Mouse (Mus musculus): ENCODE measurements at regions not wholly inside any gene's neighbourhood (a gene's known extent, or its start where the extent isn't known, plus 50 kb on each side); places are given as distances from the start of the nearest gene placed in this dataset.
A peak's percentile ranks its signal among the peaks of the same experiment; 100 is the strongest.

DNA sequence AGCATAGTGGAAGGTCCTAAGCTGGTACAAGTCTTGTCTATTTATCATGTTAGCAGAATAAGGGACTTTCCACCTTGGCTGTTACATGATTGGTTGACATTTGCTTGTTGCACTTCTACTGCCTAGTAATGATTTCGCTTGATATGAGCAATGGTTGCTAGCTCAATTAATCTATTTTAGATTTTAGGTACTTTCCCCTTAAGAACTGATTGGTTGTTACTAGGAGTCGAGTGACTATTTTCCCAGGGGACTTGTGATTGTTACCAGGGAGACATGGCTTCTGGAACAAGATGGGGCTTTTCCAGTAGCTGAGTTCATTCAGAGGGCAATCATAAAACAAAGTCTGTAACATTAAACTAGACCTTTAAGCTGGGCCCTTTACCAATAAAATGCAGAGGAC, 100.9 kb downstream of the Nup35 start:
- no peak for TF ChIP-seq CTCF (IDR thresholded peaks at IDR 0.05)
- intact Hi-C loops (cut with DNase I), result no loop called here
- Histone ChIP-seq H3K27ac (no peak overlapping the region), H3K4me3 (no peak overlapping the region)
- no peak for DNase-seq (ENCODE audit: extremely low spot score in 1 of 2, low spot score in 2 of 2)

DNA sequence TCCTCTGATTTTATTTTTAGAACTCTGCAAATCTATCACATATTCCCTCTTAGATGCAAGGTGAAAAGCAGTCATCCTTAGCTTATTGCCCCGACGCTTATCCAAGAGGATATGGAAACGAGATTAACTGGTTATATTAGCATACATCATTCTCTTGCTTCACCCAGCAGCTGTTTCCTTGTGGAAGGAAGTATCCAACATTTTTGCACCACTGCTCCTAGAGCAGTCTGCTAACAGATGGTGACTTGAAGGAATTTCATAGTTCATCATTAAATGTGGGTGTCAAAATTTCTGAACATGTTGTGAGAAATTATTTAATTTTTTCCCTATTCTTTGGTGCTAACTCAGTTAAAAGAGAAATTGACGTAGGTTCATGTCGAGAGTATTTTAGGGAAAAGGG, 107.0 kb downstream of the Nup35 start:
- intact Hi-C loops (cut with DNase I), result no loop called here

DNA sequence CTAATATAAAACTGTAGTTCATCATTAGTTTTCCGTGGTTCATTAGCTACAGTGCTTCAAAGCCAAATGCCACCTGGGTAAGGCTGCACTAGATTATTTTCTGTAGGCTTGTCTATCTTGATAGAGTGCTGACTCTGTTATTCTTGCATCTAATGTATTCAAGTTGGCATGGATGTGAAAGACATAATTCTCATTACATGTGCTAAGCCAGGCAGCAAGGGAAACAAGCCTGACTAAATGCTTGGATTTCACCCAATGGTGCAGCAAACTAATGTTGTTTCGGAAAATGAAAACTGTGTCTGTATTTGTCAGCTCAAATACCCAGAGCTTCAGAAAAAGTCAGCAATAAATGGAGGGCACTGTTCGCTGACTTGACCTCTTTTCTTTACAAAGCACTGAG, 114.3 kb downstream of the Nup35 start:
- Histone ChIP-seq H3K27ac (no peak overlapping the region), H3K4me3 (no peak overlapping the region)
- intact Hi-C loops (cut with DNase I), result no loop called here
- no peak for DNase-seq (ENCODE audit: extremely low spot score in 1 of 2, low spot score in 2 of 2)
- TF ChIP-seq CTCF (IDR thresholded peaks at IDR 0.05), result no peak

More for the DNA sequence above, 107.0 kb downstream of the Nup35 start:
- no peak for DNase-seq (ENCODE audit: extremely low spot score in 1 of 2, low spot score in 2 of 2)
- Histone ChIP-seq H3K27ac (no peak overlapping the region), H3K4me3 (no peak overlapping the region)
- TF ChIP-seq CTCF (IDR thresholded peaks at IDR 0.05), result no peak

DNA sequence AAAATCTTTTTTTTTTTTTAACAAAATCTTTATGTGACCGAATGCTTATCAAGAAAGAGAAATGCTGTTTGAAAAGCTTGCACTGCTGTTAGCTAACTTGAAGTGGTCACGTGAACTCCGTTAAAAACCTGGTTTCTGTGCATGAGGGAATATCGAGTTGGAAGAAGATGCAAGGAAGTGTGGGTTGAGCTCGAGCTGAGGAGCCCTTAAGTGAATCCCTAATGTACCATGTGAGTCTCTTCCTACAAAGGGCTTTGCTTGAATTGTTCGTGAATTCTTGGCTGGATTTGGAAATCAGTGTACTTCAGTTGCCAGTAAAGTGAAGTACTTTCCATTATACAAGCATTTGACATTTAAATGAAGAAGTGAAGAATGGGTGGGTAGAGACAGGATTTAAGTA, 129.7 kb downstream of the Nup35 start:
- TF ChIP-seq CTCF (IDR thresholded peaks at IDR 0.05), result no peak
- no peak overlapping the region for H3K4me3 ChIP-seq
- DNase-seq (ENCODE audit: extremely low spot score in 1 of 2, low spot score in 2 of 2), result no peak
- H3K27ac ChIP-seq, result no peak overlapping the region
- intact Hi-C loops (cut with DNase I), result no loop called here

DNA sequence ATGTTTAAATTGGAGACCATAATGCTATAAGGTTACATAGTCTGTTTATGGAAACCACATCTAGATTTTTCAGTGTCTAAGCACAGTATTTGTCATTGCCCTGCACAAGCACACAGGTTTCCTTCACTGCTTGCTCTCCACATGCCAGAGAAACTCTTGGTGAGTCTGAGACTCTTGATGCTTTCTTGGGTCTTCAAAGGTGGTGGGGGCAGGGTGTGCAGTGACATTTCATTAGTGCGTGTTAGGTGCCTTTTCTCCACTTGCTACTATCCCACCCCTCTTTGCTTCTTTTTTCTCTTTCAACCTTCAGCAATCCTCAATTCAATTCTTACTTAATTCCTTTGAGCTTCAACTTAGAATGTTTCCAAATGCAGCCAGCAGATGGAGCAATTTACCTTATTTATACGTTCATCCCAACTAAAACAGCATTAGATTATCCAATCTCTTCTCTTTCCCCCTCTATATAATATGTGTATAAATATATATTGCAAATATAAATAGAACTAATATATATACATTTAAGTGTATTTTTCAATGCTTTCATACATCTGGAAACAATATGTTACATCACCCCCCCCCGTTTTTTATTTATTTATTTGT, 145.1 kb downstream of the Nup35 start:
- TF ChIP-seq CTCF (IDR thresholded peaks at IDR 0.05), result peak; percentile 68
- DNase-seq (ENCODE audit: extremely low spot score in 1 of 2, low spot score in 2 of 2), result peak; percentile 24 to 40
- no peak overlapping the region for H3K27ac ChIP-seq
- H3K4me3 ChIP-seq, result no peak overlapping the region
- intact Hi-C loops (cut with DNase I), result loop anchor here (1.0 to 5.0 kb wide), 3 partner anchors 566 to 1810 kb away; partner anchors contain the start of gene Zfp804a

DNA sequence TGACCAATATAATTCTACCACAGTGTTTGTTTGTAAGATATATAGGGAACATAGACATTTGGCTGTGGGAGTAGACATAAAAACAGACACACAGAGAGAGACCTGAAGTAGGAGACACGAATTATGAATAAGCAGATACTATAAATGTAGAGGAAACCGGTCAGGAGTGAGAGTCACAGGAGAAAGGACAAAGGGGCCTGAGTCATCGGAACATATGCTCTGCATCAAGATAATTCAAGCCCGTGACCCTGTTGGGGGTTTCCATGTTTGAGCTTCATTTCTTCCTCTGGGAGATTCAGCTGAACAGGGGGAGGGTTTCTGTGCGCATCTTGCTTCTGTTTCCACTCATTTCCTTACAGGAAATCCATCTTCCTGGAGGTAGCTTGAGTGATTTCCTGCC, 154.1 kb downstream of the Nup35 start:
- Histone ChIP-seq H3K4me3 (no peak overlapping the region), H3K27ac (no peak overlapping the region)
- TF ChIP-seq CTCF (IDR thresholded peaks at IDR 0.05), result no peak
- no peak for DNase-seq (ENCODE audit: extremely low spot score in 1 of 2, low spot score in 2 of 2)
- intact Hi-C loops (cut with DNase I), result no loop called here

DNA sequence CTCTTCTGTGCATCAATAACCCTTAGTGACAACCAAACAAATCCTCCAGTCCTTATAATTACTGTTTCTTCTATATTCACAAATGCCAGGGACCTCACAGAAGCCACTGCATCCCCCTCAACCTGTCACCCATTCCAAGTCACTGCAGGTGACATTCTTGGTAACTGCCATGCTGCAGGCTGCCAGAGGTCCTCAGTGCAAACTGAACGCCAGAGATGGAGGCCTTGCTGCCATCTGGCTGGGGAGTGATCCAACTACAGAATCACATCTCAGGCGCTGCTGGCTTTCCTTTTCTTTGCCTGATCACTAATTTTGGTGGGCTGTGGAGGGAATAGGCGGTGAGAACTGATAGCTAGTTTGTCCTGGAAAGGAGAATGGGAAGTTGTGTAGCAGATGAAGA, 155.4 kb downstream of the Nup35 start:
- H3K4me3 ChIP-seq, result no peak overlapping the region
- TF ChIP-seq CTCF (IDR thresholded peaks at IDR 0.05), result no peak
- DNase-seq (ENCODE audit: extremely low spot score in 1 of 2, low spot score in 2 of 2), result no peak
- H3K27ac ChIP-seq, result no peak overlapping the region
- intact Hi-C loops (cut with DNase I), result no loop called here

DNA sequence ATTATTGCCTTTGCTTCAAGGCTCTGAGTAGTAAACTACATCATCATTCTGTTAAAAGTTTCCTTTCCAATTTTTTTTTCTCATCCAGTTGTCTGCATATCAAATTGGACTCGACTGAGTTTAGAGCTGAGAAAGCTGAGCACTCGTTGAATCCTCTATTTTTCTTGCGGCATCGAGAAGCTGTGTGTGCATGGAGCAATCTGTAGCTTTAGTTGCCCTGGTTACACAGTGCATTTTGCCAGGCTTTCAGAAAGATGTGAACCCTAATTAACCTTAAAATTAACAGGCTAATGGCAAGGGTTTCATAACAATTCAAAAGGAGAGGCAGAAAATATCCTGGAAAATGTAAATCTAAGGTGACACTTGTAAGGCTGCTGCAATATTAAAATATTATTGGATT, 169.3 kb downstream of the Nup35 start:
- intact Hi-C loops (cut with DNase I), result no loop called here
- Histone ChIP-seq H3K27ac (no peak overlapping the region), H3K4me3 (no peak overlapping the region)
- DNase-seq (ENCODE audit: extremely low spot score in 1 of 2, low spot score in 2 of 2), result no peak
- TF ChIP-seq CTCF (IDR thresholded peaks at IDR 0.05), result no peak

DNA sequence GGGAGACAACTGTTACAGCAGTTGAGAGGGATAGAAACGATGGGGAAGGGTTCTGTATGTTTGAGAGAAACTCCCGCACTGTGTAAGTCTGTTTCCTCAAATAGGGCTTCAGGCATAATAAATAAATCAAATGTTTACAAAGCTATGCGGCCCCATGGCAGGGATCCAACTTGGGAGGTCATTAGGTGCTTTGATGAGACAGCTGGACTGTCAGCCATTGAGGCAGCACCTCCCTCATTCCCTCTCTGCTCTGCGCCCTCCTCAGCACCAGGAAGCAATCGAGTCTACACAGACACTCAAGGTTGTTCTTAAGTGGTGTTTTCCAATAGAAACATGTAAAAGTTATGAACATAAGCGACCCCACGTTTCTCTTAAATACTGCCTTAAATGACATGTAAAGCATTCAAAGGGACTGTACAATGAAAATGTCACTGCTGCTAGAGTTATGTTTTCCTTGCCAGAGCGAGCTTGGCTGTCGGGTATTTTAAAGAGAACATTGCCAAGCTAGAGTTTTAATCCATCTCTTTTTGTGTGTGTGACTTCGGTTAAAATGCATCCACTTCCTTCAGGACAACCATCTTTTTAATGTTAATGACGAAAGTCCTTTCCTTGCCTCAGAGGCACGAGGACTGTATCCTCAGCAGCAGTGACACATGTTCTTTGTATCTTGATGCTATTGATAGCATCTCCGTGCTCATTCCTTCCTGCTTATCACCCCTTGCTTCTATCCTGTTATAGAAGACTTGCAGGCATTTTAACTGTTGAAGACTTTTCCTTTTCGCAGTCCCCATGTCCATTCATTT, 176.5 kb downstream of the Nup35 start:
- TF ChIP-seq CTCF (IDR thresholded peaks at IDR 0.05), result no peak
- DNase-seq (ENCODE audit: extremely low spot score in 1 of 2, low spot score in 2 of 2), result no peak
- intact Hi-C loops (cut with DNase I), result no loop called here

DNA sequence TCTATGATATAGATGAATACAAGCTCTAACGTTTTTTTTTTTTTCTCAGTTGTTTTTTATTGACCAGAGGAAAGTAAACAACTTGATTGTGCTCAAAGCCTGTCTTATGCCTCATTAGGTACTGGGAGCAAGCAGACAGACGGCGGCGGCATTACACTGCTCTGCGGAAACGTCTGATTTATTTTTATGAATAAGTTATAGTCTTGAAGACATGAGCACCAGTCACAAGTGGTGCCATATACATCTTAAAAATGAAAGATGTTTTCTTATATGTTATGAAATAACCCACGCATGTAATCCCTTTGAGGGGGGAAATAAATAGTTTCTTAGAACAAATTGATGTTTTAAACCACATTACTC, 177.1 kb downstream of the Nup35 start:
- no peak for TF ChIP-seq CTCF (IDR thresholded peaks at IDR 0.05)
- intact Hi-C loops (cut with DNase I), result no loop called here

More for the DNA sequence above, 176.5 kb downstream of the Nup35 start:
- Histone ChIP-seq H3K4me3 (no peak overlapping the region), H3K27ac (no peak overlapping the region)

DNA sequence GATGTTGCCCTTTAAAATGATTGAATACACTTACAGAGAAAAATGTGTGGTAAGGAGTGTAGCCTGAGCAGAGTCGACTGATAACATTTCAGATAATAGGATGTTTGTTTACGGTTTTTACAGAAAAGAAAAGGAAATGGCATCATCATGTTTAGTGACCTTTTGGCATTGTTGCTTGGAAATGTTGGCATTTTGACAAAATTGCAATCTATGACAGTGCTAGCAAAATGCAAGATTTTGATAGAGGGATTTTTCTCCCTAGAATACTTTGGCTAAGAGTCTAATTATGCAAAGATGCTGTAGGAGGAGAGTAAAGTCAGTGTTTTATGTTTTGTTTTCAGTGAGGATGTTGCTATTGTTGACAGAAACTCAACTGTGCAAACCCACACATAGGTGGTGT, 202.2 kb downstream of the Nup35 start:
- Histone ChIP-seq H3K4me3 (no peak overlapping the region), H3K27ac (no peak overlapping the region)
- no peak for DNase-seq (ENCODE audit: extremely low spot score in 1 of 2, low spot score in 2 of 2)
- TF ChIP-seq CTCF (IDR thresholded peaks at IDR 0.05), result no peak
- intact Hi-C loops (cut with DNase I), result no loop called here

More for the DNA sequence above, 177.1 kb downstream of the Nup35 start:
- no peak overlapping the region for H3K4me3 ChIP-seq
- no peak overlapping the region for H3K27ac ChIP-seq
- DNase-seq (ENCODE audit: extremely low spot score in 1 of 2, low spot score in 2 of 2), result no peak

DNA sequence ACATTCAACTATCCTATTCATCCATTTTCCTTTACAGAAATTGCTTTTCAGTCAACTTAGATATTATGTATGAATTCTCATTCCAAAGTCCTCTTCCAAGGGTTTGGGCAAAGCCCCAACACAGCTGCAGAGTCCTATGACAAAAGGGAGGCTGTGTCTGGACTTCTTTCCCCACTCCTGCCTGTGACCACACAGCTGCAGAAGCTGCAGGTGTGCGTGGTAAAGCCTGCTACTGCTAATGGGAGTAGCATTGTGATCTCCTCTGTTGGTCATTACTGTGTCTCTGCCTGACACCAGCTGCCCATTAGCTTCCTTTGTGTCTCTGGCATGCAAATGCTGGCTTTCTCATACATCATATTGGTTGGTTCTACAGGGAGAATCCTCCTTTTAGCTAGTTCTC, 234.0 kb downstream of the Nup35 start:
- Histone ChIP-seq H3K4me3 (no peak overlapping the region), H3K27ac (no peak overlapping the region)
- intact Hi-C loops (cut with DNase I), result no loop called here
- no peak for TF ChIP-seq CTCF (IDR thresholded peaks at IDR 0.05)
- DNase-seq (ENCODE audit: extremely low spot score in 1 of 2, low spot score in 2 of 2), result no peak

DNA sequence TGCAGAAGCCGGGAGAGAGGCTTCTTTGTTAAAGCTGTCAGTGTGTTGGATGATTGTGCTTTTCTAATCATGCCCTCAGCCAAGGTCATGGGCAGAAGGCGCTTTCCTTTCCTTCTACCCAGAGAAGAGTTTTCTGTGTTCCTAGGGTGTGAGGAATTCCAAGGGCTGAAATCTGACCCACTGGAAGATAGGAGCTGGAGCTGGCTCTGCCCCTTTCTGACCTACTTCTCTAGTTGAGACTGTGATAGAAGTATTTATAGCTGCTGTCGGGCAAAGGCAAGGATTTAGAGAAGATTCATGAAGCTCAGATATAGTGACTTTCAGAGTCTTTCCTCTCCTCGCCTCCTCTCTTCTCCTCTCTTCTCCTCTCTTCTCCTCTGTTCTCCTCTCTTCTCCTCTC, 238.2 kb downstream of the Nup35 start:
- DNase-seq (ENCODE audit: extremely low spot score in 1 of 2, low spot score in 2 of 2), result no peak
- intact Hi-C loops (cut with DNase I), result no loop called here
- H3K4me3 ChIP-seq, result no peak overlapping the region
- TF ChIP-seq CTCF (IDR thresholded peaks at IDR 0.05), result no peak
- no peak overlapping the region for H3K27ac ChIP-seq

Data from left cerebral cortex, adult 2 months (tissue).